Mouse (Mus musculus) thymus, postnatal 4 days (tissue): ENCODE results near the gene Cyp4f18.
"Not testable (repeated sequence)": the region's sequence is repeated elsewhere in the genome, so short reads cannot be mapped to it uniquely, and the experiment has no call there.

Source experiments
- DNase-seq: peaks from one replicate; pipeline ENCODE4 v3.0.0; 2021

The Cyp4f18 gene

GRCm38 (mm10) chr8:71974211-71974610 is 35.2 kb downstream of the Cyp4f18 start:
- no peak for DNase-seq

GRCm38 (mm10) chr8:71971945-71972344 is 37.5 kb downstream of the Cyp4f18 start:
- DNase-seq = no peak

- DNase-seq = no peak
Observed at GRCm38 (mm10) chr8:71968636-71969035, 40.8 kb downstream of the Cyp4f18 start.

GRCm38 (mm10) chr8:71968100-71968499 is 41.3 kb downstream of the Cyp4f18 start:
- DNase-seq = no peak

GRCm38 (mm10) chr8:71967261-71967660 is 42.2 kb downstream of the Cyp4f18 start:
- no peak for DNase-seq

DNA sequence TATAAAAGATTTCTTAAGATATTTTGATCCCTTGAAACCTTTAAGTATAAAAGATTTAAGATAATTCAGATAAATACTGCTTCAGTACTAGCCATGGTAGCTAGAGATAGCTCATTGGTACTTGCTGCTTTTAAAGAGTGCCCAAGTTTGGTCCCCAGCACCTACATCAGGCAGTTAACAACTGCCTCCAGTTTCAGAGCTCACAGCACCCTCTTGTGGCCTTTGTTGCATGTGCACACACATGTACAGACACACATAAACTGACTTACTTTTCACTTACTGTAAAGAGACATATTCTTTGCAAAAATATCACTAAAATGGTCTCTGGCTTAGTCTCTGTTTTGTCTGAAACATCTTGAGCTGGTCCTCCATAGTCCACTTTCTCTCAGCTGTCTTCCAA is 43.0 kb downstream of the Cyp4f18 start:
- DNase-seq = no peak

- DNase-seq = no peak
Observed at GRCm38 (mm10) chr8:71965166-71965565, 44.3 kb downstream of the Cyp4f18 start.

DNA sequence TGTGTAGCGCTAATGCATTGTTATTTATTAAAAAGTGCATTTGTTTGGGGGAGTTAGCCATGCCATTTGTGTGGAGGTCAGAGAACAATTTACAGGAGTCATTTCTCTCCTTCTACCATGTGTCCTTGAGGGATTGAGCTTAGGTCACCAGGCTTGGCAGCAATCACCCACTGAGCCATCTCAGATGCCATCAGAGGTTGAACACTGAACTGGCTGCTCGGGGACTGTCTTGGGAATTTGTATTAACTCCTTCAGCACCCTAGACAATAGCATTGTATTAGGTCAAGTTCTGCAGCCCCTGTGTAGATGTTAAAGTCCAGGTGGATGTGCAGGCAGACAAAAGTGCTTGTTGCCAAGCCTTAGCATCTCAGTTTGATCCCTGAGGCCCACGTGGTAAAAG is 45.4 kb downstream of the Cyp4f18 start:
- DNase-seq = no peak

DNA sequence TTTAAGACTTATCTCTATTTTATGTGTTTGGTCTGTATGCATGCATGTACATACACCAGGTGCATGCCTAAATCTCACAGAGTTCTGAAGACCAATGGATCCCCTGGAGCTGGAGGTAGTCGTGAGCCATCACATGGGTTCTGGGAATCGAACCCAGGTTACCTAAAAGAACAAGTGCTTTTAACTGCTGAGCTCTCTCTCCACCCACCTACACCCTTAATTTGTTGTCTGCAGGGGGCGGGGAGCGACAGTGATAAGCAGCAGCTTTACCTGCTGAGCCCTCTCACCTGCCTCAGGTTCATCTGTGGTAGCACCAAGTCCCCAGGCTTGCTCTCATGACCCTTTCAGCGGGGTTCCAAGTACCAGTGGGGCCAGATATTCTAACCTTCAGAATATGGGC is 47.6 kb downstream of the Cyp4f18 start:
- DNase-seq = no peak

GRCm38 (mm10) chr8:71960483-71960882 is 48.9 kb downstream of the Cyp4f18 start:
- DNase-seq = no peak

DNA sequence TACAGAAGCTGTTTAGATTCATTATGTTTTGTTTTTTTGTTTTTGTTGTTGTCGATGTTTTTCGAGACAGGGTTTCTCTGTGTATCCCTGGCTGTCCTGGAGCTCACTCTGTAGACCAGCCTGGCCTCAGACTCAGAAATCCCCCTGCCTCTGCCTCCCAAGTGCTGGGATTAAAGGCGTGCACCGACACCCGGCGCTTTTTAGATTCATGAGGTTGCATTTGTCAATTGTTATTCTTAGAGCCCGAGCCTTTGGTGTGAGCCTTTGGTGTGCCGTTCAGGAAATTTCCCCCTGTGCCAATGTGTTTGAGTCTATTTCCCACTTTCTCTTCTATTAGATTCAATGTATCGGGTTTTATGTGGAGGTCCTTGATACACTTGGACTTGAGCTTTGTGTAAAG is 54.8 kb downstream of the Cyp4f18 start:
- DNase-seq = no peak

DNA sequence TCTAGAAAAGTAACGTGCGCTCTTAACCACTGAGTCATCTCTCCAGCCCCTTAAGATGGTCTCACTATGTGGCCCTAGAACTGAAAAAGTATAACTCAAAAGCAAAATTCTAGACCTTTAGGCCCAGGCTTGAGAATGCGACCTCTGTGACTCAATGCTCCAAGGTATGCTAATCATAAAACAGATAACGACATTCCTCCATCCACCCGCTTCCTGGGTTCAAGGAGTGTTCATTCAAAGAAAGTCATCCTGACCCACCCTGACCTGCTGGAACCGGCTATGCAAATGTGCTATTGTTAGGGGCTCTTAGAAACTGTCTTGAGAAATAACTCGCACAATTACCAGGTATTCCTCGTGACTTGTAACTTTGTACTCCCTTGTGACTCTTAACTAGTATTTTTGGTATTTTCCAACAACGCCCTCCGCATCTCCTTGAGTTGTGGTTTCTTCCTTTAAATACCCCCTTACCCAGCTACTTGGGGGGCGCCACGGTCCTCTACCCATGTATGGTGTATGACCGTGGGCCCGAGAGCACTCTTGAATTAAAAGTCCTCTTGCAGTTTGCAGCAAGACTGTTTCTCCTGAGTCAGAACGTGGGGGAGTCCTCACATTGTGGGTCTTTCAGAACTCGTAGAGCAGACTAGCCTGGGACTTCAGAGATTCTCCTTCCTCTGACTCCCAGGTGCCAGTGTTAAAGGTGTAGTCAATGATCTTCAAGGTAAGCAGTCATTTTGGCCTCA is 56.3 kb downstream of the Cyp4f18 start:
- DNase-seq = not testable (repeated sequence)

DNA sequence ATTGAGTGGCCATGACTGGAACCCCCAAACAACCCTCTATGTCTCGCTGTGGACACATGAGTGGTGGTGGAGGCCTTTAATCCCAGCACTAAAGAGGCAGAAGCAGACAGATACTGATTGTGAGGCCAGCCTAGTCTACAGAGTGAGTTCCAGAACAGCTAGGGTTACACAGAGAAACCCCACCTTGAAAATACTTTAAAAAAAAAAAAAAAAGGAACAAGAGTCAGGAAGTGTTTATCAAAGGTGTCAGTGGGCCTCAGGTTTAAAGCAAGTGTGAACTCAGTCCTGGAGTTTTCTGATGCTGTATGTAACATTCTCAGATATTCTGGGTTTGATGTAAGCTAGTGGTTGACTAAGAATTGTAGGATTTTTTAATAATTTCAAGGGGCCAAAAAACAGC is 56.9 kb downstream of the Cyp4f18 start:
- DNase-seq = no peak

DNA sequence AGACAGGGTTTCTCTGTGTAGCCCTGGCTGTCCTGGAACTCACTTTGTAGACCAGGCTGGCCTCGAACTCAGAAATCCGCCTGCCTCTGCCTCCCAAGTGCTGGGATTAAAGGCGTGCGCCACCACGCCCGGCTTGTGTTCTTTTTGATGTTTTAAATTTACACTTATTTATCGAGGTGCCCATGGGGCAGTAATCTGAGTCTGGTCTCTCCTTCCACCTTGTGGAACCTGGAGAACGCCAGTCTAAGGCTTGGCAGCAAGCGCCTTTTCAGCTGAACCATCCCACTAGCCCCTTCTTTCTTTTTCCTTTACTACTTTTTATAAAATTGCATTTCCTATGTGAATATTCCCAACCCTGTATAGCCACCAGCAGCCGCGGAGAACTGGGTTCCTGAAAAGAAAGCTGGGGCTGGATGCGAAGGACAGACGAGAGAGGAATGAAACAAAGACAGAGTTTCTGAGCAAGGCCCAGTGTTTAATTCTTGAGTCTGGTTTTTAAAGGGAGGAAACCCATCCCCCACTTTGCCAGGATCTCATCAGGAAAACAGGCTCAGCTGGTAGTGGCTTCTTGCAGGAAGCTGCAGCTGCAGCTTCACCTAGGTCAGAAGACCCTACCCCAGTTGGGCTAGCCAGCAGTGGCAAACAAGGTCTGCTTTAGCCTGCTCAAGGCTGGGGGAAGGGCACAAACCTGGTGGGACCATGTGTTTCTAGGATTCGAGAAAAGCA is 57.8 kb downstream of the Cyp4f18 start:
- DNase-seq = peak; percentile 28

- DNase-seq = peak; percentile 99
Observed at GRCm38 (mm10) chr8:71950482-71951221, 58.8 kb downstream of the Cyp4f18 start, which contains the start of gene Zfp961. Gene Zfp961, plus strand, starts transcription at chr8:71951038.

DNA sequence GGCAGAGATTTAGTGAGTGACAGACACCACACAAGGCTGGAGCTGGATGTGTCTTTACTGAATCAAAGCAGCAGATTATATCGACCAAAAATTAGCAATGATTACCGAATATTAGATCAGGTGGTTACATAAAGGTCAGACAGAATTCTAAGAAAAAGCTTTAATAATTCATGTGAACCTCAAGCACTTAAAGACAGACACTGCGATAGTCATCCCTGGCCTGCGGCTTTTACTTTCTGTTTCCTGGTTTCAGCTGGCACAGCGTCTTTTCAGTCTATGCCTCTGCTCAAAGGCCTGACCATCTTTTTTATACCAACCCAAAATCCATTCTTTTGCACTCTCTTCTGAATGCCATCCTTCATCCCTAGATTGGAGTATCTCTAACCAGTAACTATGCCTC is 60.8 kb downstream of the Cyp4f18 start:
- DNase-seq = no peak

DNA sequence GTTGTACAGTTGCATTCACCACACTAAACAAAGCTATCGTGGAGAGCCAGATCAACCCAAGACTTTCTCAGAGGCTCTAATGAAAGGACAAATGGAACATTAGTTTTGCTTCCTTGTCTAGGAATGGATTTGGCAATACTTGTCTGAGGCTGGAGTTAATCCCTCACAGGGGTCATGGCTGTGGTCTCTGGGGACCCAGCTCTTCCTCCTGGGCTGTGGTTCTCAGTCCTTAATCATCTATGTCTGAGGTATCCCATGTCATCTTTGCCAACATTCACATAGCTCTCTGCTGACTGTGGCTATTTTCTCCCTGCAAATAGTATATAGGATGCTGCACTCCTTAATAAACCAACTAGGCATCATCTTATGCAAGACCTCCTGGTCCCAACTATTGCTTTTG is 67.7 kb downstream of the Cyp4f18 start:
- DNase-seq = no peak

DNA sequence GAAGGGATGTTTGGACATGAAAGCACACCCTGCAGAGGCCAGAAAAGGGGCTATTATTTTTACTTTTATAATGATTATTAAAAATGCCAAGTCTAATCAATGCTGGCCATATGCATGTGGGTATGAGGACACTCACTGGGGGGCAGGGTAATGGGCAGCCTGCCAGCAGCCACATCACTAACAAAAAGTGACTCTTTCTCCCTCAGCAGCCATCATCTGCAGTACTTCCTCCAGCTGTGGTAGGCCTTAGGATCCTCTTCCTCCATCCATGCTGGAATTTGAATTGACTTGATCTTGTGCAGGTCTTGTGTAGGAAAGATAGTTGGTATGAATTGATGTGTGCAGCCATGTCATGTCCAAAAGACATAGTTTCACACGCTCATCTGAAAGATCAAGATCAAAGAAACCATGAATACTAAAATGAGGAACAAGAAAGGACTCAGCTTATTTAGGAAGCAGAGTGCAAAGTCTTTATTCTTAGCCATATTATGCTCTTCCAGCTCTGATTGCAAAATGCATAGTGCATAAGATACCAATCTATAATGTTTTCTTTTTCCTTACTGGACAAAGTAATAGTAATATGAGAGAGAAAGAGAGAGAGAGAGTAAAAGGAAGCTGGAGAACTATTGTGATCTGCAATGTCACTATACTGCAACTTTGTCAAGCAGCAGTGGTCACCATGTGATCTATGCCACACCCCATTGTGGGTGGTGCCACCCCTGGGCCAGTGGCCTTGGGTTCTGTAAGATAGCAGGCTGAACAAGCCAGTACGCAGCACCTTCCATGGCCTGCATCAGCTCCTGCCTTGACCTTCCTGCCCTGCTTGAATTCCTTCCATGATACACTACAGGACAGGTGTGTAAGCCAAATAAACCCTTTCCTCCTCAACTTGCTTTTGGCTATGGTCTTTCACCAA is 68.9 kb downstream of the Cyp4f18 start:
- DNase-seq = no peak
